Mouse (Mus musculus): ENCODE data around the gene Odc1.

The Odc1 gene

GRCm38 (mm10) chr12:17588436-17588835 is 43.8 kb downstream of the Odc1 start:
- no peak for DNase-seq (ENCODE audit: low spot score in 2 of 2)

GRCm38 (mm10) chr12:17588906-17589612 is 44.5 kb downstream of the Odc1 start:
- no peak for DNase-seq (ENCODE audit: low spot score in 2 of 2)

GRCm38 (mm10) chr12:17591249-17591648 is 46.7 kb downstream of the Odc1 start:
- no peak for DNase-seq (ENCODE audit: low spot score in 2 of 2)

- DNase-seq (ENCODE audit: low spot score in 2 of 2), result no peak
Measured at GRCm38 (mm10) chr12:17593956-17594355, 49.4 kb downstream of the Odc1 start.

- DNase-seq (ENCODE audit: low spot score in 2 of 2), result no peak
Measured at GRCm38 (mm10) chr12:17594701-17595100, 50.1 kb downstream of the Odc1 start.

GRCm38 (mm10) chr12:17595166-17595565 is 50.6 kb downstream of the Odc1 start:
- DNase-seq (ENCODE audit: low spot score in 2 of 2), result no peak

All from spleen, postnatal 36 days (tissue).